Mouse (Mus musculus) testis, adult 2 months (tissue): ENCODE measurements around the gene Ndrg3. TPM values are rescaled to one million over a fixed set of nuclear protein-coding genes. Genes with fewer than 3 reads are reported as not detected.

Experiments used
- H3K27ac ChIP-seq: fragments of 200-500 bp; 2 replicates; pipeline ENCODE4 v1.5.1; 2012; ENCODE audit warnings: low read depth, low read length; ENCODE audit not compliant: control insufficient read depth, insufficient read depth
- H3K27me3 ChIP-seq: fragments of 200-500 bp; 2 replicates; pipeline ENCODE4 v1.6.1; 2012; ENCODE audit warnings: mild to moderate bottlenecking, low read length, moderate library complexity; ENCODE audit not compliant: control insufficient read depth, insufficient read depth
- H3K36me3 ChIP-seq: fragments of 200-500 bp; 2 replicates; pipeline ENCODE4 v1.6.1; 2012; ENCODE audit warnings: mild to moderate bottlenecking, low read length; ENCODE audit not compliant: control insufficient read depth, insufficient read depth
- H3K4me1 ChIP-seq: fragments of 200-500 bp; 2 replicates; pipeline ENCODE4 v1.6.1; 2012; ENCODE audit warnings: low read length; ENCODE audit not compliant: control insufficient read depth, insufficient read depth
- H3K4me3 ChIP-seq: fragments of 200-500 bp; 2 replicates; pipeline ENCODE4 v1.5.1; 2012; ENCODE audit warnings: low read depth, mild to moderate bottlenecking, low read length, moderate library complexity, mixed read lengths; ENCODE audit not compliant: control insufficient read depth
- CTCF ChIP-seq: fragments of 200-500 bp; IDR thresholded peaks from 2 replicates; pipeline ENCODE4 v1.5.1; 2012; ENCODE audit warnings: low read depth, mild to moderate bottlenecking, inconsistent platforms, low read length, moderate library complexity; ENCODE audit not compliant: control insufficient read depth, insufficient read depth, insufficient replicate concordance
- POLR2A ChIP-seq: fragments of 200-500 bp; IDR thresholded peaks from 2 replicates; pipeline ENCODE4 v1.6.1; 2012; ENCODE audit warnings: low read depth, mild to moderate bottlenecking, inconsistent platforms, low read length, moderate library complexity; ENCODE audit not compliant: control insufficient read depth
- polyA plus RNA-seq: library from polyadenylated mRNA; depleted of rRNA; stranded (reverse); fragments of >200 nt; gene quantifications from 2 replicates; pipeline ENCODE4 v1.2.3, GENCODE M21; 2012

The Ndrg3 gene
- polyA plus RNA-seq, 1 experiment = 368 TPM

GRCm38 (mm10) chr2:157030804-157031203 is 38.9 kb upstream of the Ndrg3 start:
- Histone ChIP-seq H3K27me3 (no peaks in the 10 kb centered on the region), H3K27ac (no peak overlapping the region), H3K36me3 (no peaks in the 10 kb centered on the region), H3K4me1 (no peaks in the 10 kb centered on the region), H3K4me3 (no peak overlapping the region)
- TF ChIP-seq CTCF (peak; percentile 82; the same call in 1 of the 2 replicates), POLR2A (no peak)

DNA sequence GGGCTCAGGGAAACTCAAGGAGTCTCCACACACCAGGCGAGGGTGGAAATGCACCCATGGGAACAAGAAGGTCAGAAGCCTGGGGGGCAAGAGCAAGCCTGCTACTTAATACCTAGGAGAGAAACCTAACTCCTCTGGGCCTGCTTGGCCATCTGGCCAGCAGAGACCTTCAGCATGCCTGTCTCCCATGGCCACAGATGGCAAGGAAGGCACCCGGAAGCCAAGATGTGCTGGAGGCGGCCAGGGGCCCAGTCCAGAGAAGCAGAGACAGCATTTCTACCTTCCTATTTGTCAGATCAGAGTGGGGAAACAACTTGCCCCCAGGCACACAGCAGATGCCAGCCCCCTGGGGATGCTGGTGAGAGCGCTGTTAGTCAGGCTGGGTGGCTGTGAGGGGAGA is 36.4 kb upstream of the Ndrg3 start:
- no peaks in the 10 kb centered on the region for H3K4me1 ChIP-seq
- H3K27ac ChIP-seq = no peak overlapping the region
- no peak overlapping the region for H3K4me3 ChIP-seq
- TF ChIP-seq POLR2A (no peak), CTCF (no peak)
- no peaks in the 10 kb centered on the region for H3K36me3 ChIP-seq
- H3K27me3 ChIP-seq = no peaks in the 10 kb centered on the region

DNA sequence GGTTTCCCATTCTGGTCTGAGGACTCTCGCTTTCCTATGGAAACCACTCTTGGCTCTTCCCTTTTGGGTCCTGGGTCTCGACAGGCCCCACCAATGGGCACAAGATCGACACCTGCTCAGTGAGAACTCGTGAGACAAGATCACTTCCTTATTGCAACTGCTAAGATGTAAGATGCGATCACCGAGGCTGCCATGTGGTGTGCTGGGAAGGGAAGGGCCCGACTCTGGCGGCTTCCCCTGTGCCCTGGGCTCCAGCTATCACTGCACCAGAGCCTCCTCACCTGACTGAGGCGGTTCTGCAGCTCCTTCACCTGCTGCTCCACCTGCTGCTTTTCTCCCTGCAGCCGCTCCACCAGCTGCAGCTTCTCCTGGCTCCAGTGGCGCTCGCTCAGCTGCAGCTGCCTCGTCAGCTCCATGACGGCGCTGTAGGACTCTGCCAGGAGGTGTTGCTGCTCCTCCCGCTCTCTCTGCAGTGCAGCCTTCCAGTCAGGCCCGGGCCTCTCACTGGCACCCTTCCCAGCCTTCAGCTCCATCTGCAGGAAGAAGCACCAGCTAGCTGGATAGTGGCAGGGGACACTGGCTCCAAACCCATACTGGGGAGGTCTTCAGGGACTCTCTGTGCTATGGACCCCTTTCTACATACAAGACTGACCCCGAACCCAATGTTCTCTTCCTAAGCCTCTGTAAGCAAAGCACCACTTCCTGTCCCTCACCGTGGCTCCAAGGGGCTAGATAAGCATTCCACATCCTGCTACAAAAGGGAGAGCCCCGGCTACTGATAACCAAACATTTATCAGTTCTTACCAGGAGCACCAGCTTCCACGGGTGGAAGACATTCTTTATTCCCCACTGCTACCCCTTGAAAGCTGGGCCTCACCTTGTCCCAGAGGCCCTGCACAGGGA is 35.5 kb upstream of the Ndrg3 start:
- H3K36me3 ChIP-seq = no peaks in the 10 kb centered on the region
- no peak overlapping the region for H3K4me3 ChIP-seq
- no peaks in the 10 kb centered on the region for H3K27me3 ChIP-seq
- TF ChIP-seq CTCF (no peak), POLR2A (no peak)
- H3K27ac ChIP-seq = no peak overlapping the region
- no peaks in the 10 kb centered on the region for H3K4me1 ChIP-seq

GRCm38 (mm10) chr2:157021156-157021555 is 29.3 kb upstream of the Ndrg3 start:
- H3K27me3 ChIP-seq = no peaks in the 10 kb centered on the region
- H3K4me3 ChIP-seq = peak overlapping the region; percentile 53; the same call in 1 of the 2 replicates
- no peak overlapping the region for H3K27ac ChIP-seq
- H3K36me3 ChIP-seq = no peaks in the 10 kb centered on the region
- peaks cover 4% of the 10 kb centered on the region for H3K4me1 ChIP-seq
- no peak for TF ChIP-seq POLR2A
- no peak for TF ChIP-seq CTCF

DNA sequence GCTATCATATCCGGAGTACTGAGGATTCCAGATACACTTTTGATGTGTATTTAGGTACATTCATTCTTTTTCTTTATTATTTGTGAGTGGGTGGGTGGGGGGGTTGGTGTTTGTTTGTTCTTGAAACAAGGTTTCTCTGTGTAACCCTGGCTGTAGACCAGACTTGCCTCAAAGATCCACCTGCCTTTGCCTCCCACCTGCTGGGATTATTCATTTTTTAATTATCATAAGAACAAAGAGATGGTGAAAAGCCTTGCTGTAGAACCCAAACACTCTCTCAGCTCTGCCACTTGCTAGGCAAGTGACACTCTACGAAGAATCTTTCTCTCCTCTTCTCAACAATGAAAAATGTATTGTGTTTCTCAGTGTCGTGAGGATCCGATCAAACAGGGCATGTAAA is 27.4 kb upstream of the Ndrg3 start:
- Histone ChIP-seq H3K4me1 (peaks cover 4% of the 10 kb centered on the region), H3K27me3 (no peaks in the 10 kb centered on the region), H3K4me3 (no peak overlapping the region), H3K27ac (no peak overlapping the region), H3K36me3 (no peaks in the 10 kb centered on the region)
- TF ChIP-seq CTCF (no peak), POLR2A (no peak)

DNA sequence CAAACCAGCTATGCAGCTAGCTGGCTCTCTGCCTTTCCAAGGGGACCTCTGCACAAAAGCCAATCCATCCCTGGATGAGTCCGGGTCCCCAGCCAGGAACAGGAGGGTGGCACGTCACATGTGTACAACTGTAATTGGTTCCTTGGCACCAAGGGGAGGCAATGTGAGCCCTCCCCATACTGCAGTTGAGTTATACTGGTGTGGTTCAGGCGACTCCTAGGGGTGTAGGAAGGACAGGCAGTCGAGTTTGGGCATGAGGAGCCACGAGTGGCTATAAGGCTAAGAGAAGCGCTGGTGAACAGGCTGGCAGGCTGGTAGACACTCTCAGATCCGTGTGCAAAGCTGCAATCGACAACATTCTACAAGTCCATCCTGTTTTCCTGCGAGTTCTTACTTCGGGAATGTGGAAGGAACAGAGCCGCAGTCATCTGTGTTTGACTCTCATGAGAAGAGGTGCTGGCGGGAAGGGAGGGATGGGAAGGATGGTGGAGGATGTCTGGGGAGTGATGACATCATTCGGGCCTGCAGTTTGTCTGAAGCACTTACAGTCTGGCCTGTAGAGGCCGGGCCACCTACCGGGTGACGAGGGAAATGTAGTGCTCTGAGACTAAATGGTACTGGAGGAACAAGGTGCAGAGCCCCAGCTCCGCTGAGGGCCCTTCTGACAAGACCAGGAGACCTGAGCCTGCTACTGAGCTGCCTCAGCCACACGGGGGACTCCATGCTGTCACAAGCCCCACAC is 24.8 kb upstream of the Ndrg3 start:
- Histone ChIP-seq H3K27me3 (no peaks in the 10 kb centered on the region), H3K36me3 (no peaks in the 10 kb centered on the region), H3K27ac (no peak overlapping the region), H3K4me3 (no peak overlapping the region), H3K4me1 (peaks cover 4% of the 10 kb centered on the region)
- TF ChIP-seq POLR2A (no peak), CTCF (no peak)

DNA sequence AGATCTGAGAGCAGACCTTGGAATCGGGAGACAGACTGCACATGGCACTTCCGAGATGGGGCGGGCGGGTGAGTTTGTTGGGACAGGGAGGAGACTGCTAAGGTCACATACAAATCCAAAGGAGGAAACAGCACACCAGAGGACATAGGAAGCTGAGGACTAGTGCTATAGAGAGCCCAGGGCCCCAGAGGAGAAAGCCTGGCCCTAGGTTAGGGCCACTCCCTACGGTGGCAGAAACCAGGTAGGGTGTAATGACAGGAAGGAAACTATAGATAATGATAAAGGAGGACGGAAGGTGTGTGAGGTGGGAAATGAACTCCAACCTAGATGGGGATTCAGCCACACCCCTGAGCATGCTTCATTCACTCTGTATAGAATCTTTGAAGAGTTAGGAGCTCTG is 20.5 kb upstream of the Ndrg3 start:
- no peak overlapping the region for H3K4me3 ChIP-seq
- no peaks in the 10 kb centered on the region for H3K36me3 ChIP-seq
- H3K27me3 ChIP-seq = no peaks in the 10 kb centered on the region
- no peak overlapping the region for H3K27ac ChIP-seq
- H3K4me1 ChIP-seq = peaks cover 4% of the 10 kb centered on the region
- TF ChIP-seq POLR2A = no peak
- TF ChIP-seq CTCF = no peak
